Mouse (Mus musculus) midbrain, embryonic 13.5 days (tissue): ENCODE results near the gene Tbce. TPM values are rescaled to one million over a fixed set of nuclear protein-coding genes. Genes with fewer than 3 reads are reported as not detected.
"Not testable (repeated sequence)": the region's sequence is repeated elsewhere in the genome, so short reads cannot be mapped to it uniquely, and the experiment has no call there.

Source experiments
- ATAC-seq: fragments of 200-750 bp; cut with Nextera tagmentation; 2 replicates; pipeline ENCODE4 v1.8.0; 2017; ENCODE audit warnings: mild to moderate bottlenecking, moderate TSS enrichment, moderate library complexity
- H3K27ac ChIP-seq: fragments of 300-500 bp; sonication (generic); 2 replicates; pipeline ENCODE4 v1.5.1; 2015; ENCODE audit warnings: inconsistent platforms, mild to moderate bottlenecking, moderate library complexity
- H3K27me3 ChIP-seq: fragments of 300-500 bp; sonication (generic); 2 replicates; pipeline ENCODE4 v1.6.1; 2015; ENCODE audit warnings: mild to moderate bottlenecking, inconsistent platforms
- H3K36me3 ChIP-seq: fragments of 300-500 bp; sonication (generic); 2 replicates; pipeline ENCODE4 v1.6.1; 2015; ENCODE audit warnings: mild to moderate bottlenecking, inconsistent platforms
- H3K4me1 ChIP-seq: fragments of 300-500 bp; sonication (generic); replicated peaks from 2 replicates; pipeline ENCODE4 v1.6.1; 2015; ENCODE audit warnings: inconsistent platforms
- H3K4me2 ChIP-seq: fragments of 300-500 bp; sonication (generic); replicated peaks from 2 replicates; pipeline ENCODE4 v1.6.1; 2015; ENCODE audit warnings: moderate library complexity, mild to moderate bottlenecking, inconsistent platforms
- H3K4me3 ChIP-seq: fragments of 300-500 bp; sonication (generic); replicated peaks from 2 replicates; pipeline ENCODE4 v1.5.1; 2015; ENCODE audit warnings: mild to moderate bottlenecking, inconsistent platforms
- H3K9ac ChIP-seq: fragments of 300-500 bp; sonication (generic); replicated peaks from 2 replicates; pipeline ENCODE4 v1.6.1; 2015; ENCODE audit warnings: mild to moderate bottlenecking, inconsistent platforms
- H3K9me3 ChIP-seq: fragments of 300-500 bp; sonication (generic); 2 replicates; pipeline ENCODE4 v1.6.1; 2016; ENCODE audit warnings: mild to moderate bottlenecking, inconsistent platforms
- WGBS: fragments of 180-500 bp; shearing (Covaris S2); methylation state at CpG from one replicate; pipeline ENCODE4 v1.1.7; 2015; 5-methylcytosine and 5-hydroxymethylcytosine counted together
- polyA plus RNA-seq: library from polyadenylated mRNA; unstranded; fragments of >200 nt; fragmentation: Nextera tagmentation; extraction: Ambion mirVana; gene quantifications from 2 replicates; pipeline ENCODE4 v1.2.1, GENCODE M21; 2015

Gene Tbce
- polyA plus RNA-seq, 1 experiment from 2014 or later = 104 TPM

DNA sequence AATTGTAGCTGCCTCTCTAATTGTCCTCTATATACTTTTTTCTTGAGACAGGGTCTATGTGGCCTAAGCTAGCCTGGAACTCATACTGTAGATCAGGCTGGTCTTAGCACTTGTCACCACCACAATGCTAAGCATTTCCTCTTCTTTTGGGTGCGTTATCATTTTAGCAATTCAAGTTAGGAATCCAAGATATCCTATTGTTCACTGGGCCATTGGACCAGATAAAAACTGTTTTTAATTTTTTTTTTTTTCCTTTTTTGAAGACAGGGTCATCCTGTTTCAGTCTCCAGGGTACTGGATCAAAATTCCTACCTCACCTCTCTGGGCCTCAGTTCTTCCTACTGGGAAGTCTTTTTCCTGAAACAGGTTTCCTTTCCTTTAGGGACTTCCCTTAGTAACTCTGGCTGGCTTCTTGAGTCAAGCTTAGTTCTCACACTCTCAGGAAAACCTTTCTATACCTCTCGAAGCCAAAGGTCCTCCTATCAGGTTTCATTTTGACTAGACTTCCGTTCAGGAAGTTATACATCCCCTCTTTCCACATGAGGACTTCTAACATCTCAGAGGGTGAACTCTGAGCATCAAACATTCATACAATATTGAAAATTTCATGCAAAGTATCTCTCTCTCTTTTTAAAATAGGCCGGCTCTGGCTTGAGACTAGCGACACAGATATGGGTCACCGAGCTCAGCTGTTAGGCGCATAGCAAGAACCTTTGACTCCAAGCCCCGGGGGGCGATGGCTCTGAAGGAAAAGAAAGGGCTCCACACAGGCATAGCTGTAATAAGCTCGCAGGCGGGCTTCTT is 23.0 kb upstream of the Tbce start:
- peak overlapping the region; percentile 87 for H3K9ac ChIP-seq
- peak overlapping the region; percentile 99 for H3K4me3 ChIP-seq
- peaks cover under 1% of the 10 kb centered on the region; the same call in 1 of the 2 replicates for H3K36me3 ChIP-seq
- peak overlapping the region; percentile 94 for H3K27ac ChIP-seq
- H3K27me3 ChIP-seq = no peaks in the 10 kb centered on the region
- H3K9me3 ChIP-seq = no peaks in the 10 kb centered on the region
- no peak for ATAC-seq
- WGBS = 6% methylated on average over 11 of the region's 11 CpGs
- H3K4me1 ChIP-seq = peaks cover 44% of the 10 kb centered on the region
- peak overlapping the region; percentile 80 for H3K4me2 ChIP-seq

DNA sequence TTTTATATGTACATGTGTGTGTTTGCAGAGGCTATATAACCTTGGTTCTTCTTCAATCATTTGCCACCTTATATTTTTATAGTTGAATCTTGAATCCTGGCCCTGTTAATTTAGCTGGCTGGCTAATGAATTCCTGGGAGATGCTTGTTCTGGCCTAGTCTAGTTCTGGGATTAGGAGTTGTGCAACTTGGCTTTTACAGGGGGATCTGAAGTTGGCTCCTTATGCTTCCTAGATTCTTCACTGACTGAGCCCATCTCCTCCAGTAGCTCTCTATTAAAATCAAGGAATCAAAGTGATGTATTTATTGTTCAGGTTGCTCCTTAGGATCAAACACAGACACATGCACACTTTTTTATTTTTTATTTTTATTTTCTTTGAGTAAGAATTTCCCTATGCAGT is 20.1 kb upstream of the Tbce start:
- Histone ChIP-seq H3K27ac (no peak overlapping the region), H3K9ac (no peak overlapping the region), H3K27me3 (no peaks in the 10 kb centered on the region), H3K4me3 (no peak overlapping the region), H3K9me3 (no peaks in the 10 kb centered on the region), H3K4me1 (peaks cover 23% of the 10 kb centered on the region), H3K36me3 (peaks cover 23% of the 10 kb centered on the region), H3K4me2 (no peak overlapping the region)
- ATAC-seq = no peak

DNA sequence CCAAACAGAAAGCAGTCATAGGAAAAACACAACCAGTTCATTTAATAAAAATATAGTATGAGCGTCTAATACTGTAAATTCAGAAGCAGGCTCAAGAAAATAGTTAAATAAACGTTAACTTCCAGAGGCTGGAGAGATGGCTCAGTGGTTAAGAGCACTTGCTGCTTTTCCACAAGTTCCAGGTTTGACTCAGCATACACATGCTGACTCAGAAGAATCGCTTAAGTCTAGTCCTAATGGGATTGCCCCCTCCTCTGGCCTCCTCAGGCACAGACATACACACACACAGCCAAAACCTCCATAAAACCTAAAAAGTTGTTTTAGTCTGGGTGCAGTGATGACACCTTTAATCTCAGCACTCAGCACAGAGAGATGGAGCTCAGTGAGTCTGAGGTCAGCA is 17.4 kb upstream of the Tbce start:
- ATAC-seq = no peak
- H3K36me3 ChIP-seq = peaks cover 51% of the 10 kb centered on the region
- no peak overlapping the region for H3K27ac ChIP-seq
- no peaks in the 10 kb centered on the region for H3K27me3 ChIP-seq
- no peaks in the 10 kb centered on the region for H3K9me3 ChIP-seq
- H3K4me1 ChIP-seq = peaks cover 16% of the 10 kb centered on the region
- no peak overlapping the region for H3K9ac ChIP-seq
- WGBS = 87% methylated on average over 3 of the region's 3 CpGs
- H3K4me2 ChIP-seq = no peak overlapping the region
- no peak overlapping the region for H3K4me3 ChIP-seq

DNA sequence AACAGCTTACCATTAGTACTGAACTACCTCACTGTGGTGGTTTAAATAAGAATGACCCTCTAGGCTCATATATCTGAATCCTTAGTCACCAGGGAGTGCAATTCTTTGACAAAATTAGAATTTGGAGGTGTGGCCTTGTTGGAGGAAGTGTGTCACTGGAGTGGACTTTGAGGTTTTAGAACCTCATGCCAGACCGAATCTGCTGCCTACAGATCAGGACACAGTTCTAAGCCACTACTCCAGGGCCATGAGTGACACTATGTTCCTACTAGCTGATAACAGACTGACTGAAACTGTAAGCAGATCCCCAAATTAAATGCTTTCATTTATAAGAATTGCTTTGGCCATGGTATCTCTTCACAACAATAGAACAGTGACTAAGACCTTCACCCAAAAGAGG is 10.4 kb upstream of the Tbce start:
- peaks cover 78% of the 10 kb centered on the region for H3K36me3 ChIP-seq
- no peaks in the 10 kb centered on the region for H3K27me3 ChIP-seq
- H3K4me2 ChIP-seq = no peak overlapping the region
- H3K9ac ChIP-seq = no peak overlapping the region
- WGBS = 100% methylated on average over 1 of the region's 1 CpGs
- H3K27ac ChIP-seq = no peak overlapping the region
- no peaks in the 10 kb centered on the region for H3K9me3 ChIP-seq
- H3K4me1 ChIP-seq = no peaks in the 10 kb centered on the region
- H3K4me3 ChIP-seq = no peak overlapping the region
- ATAC-seq = no peak

DNA sequence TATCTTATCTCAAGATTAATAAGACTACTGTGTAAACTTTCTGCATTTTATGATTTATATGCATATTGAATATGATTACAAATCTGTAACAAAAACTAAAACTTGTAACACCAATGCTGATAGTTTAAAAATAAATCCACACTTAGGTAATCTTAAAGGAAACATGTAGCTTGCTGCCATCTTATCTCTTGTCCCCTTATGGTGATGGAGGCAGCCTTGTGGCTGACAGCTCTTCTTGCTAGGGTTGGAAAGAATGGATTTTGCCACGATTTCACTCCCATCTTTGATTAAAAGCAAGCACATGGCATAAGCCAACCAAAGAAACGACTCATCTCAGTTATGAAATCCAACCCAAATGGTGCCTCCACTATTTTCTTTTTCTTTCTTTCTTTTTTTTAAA is 5.1 kb upstream of the Tbce start:
- peaks cover 7% of the 10 kb centered on the region for H3K4me1 ChIP-seq
- 73% methylated on average over 2 of the region's 2 CpGs for WGBS

DNA sequence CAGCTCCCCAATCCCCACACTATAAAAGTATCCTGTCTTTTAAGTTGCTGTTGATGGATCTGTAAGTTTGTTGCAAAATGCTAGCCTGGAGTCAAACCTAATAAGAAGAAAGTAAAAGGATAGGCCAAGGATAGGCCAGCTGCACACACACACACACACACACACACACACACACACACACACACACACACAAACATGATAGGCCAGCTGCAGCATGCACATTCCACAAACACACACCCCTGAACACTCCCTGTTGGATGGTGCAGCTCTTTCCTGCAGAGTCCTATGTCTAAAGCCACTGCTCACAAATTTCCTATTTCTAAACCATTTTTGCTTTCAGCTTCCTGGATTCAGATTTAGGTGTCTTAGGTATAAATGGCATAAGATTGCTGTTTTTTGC is 4.4 kb upstream of the Tbce start:
- Histone ChIP-seq H3K27ac (no peak overlapping the region), H3K4me2 (no peak overlapping the region), H3K9ac (no peak overlapping the region), H3K4me3 (no peak overlapping the region), H3K4me1 (peaks cover 8% of the 10 kb centered on the region), H3K9me3 (no peaks in the 10 kb centered on the region), H3K36me3 (peaks cover 24% of the 10 kb centered on the region), H3K27me3 (no peaks in the 10 kb centered on the region)
- no peak for ATAC-seq

More for the DNA sequence above, 5.1 kb upstream of the Tbce start:
- Histone ChIP-seq H3K4me3 (no peak overlapping the region), H3K4me2 (no peak overlapping the region), H3K27ac (no peak overlapping the region), H3K27me3 (no peaks in the 10 kb centered on the region), H3K9me3 (no peaks in the 10 kb centered on the region), H3K9ac (no peak overlapping the region), H3K36me3 (peaks cover 31% of the 10 kb centered on the region)
- no peak for ATAC-seq

DNA sequence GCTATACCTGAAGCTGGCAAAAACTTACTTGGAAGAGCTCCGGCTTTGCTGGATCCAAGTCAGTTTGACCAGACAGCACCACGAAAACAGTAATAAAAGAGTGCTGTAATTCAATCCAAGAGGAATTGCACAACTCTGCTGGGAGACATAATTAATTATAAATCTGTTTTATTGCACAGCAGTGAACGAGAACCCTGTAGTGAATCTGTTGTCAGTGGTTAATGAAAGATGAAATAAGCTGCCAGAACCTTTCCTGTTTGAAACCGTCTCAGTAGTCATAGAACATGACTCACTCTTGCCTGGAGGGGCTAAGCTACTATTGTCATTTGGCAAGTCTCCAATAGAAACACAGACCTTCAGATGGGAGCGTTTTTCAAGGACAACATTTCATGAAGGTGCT is 748 bp upstream of the Tbce start:
- Histone ChIP-seq H3K27me3 (no peaks in the 10 kb centered on the region), H3K36me3 (no peaks in the 10 kb centered on the region), H3K9ac (peak overlapping the region; percentile 90), H3K4me2 (peak overlapping the region; percentile 84), H3K4me3 (peak overlapping the region; percentile 68), H3K4me1 (peaks cover 22% of the 10 kb centered on the region), H3K9me3 (no peaks in the 10 kb centered on the region), H3K27ac (peak overlapping the region; percentile 97)
- WGBS = 71% methylated on average over 5 of the region's 5 CpGs
- ATAC-seq = no peak

DNA sequence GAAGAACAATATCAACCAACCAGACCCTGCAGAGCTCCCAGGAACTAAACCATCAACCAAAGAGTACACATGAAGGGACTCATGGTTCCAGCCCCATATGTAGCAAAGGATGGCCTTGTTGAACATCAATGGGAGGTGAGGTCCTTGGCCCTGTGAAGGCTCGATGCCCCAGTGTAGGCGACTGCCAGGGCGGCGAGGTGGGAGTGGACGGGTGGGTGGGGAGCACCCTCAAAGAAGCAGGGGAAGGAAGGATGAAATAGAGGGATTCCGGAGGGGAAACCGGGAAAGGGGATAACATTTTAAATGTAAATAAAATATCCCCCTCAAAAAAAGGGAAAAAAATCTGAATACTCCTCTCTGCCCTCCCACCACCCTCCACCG is 537 bp downstream of the Tbce start:
- peak; percentile 70 for ATAC-seq
- 4% methylated on average over 8 of the region's 8 CpGs for WGBS
- H3K9me3 ChIP-seq = no peaks in the 10 kb centered on the region
- no peaks in the 10 kb centered on the region for H3K36me3 ChIP-seq
- peak overlapping the region; percentile 90 for H3K9ac ChIP-seq
- no peaks in the 10 kb centered on the region for H3K27me3 ChIP-seq
- H3K4me1 ChIP-seq = peaks cover 22% of the 10 kb centered on the region
- peak overlapping the region; percentile 97 for H3K27ac ChIP-seq
- H3K4me3 ChIP-seq = peak overlapping the region; percentile 68
- peak overlapping the region; percentile 84 for H3K4me2 ChIP-seq

DNA sequence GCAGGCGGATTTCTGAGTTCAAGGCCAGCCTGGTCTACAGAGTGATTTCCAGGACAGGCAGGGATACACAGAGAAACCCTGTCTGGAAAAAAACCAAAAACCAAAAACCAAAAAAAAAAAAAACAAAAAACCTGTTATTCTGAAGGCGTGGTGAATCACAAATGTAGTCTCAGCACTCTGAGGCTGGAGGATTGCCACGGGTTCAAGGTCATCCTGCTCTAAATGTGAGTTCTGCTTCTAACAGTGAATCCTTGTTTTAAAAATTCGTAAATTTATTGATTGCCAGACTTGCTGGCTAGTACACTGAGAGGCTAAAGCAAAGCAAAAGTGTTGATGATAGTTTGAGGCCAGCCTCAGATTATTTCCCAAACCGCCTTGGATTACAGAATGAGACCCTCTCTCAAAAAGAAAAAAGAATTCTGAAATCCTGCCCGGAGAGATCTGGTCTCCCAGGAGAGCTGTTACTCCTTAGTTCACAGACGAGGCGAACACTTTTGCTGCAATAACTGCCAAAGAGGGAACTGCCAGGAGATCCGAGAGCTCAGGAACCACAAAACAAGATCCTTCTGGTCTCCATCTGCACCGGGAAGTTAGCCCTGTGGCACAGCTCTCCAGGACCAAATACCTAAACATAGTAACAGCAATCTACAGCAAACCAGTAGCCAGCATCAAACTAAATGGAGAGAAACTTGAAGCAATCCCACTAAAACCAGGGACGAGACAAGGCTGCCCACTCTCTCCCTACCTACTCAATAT is 3.4 kb downstream of the Tbce start:
- WGBS = 95% methylated on average over 11 of the region's 11 CpGs
- ATAC-seq = no peak

DNA sequence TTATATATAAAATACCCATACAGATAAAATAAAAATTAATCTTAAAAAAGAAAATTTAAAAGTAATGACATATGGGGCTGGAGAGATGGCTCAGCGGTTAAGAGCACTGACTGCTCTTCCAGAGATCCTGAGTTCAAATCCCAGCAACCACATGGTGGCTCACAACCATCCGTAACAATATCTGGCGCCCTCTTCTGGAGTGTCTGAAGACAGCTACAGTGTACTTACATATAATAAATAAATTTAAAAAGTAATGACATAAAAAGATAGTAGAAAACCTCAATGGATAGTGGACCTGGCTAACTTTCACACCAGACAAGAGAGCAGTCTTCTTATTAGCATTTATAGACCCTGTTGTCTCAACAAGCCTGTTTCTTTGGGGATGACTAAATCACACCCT is 4.1 kb downstream of the Tbce start:
- H3K27me3 ChIP-seq, H3K4me2 ChIP-seq, H3K27ac ChIP-seq, H3K4me3 ChIP-seq, ATAC-seq, H3K9me3 ChIP-seq, H3K9ac ChIP-seq, H3K36me3 ChIP-seq: not testable (repeated sequence)
- WGBS = 90% methylated on average over 3 of the region's 3 CpGs
- H3K4me1 ChIP-seq = peaks cover 20% of the 10 kb centered on the region

More for the DNA sequence above, 3.4 kb downstream of the Tbce start:
- H3K36me3 ChIP-seq = 0 out of 2 replicates have a peak, but pooled peaks cover 5% of the 10 kb centered on the region
- no peak overlapping the region for H3K4me3 ChIP-seq
- no peak overlapping the region for H3K9ac ChIP-seq
- no peak overlapping the region for H3K27ac ChIP-seq
- H3K27me3 ChIP-seq = no peaks in the 10 kb centered on the region
- no peak overlapping the region for H3K4me2 ChIP-seq
- H3K4me1 ChIP-seq = peaks cover 22% of the 10 kb centered on the region
- H3K9me3 ChIP-seq = no peaks in the 10 kb centered on the region

DNA sequence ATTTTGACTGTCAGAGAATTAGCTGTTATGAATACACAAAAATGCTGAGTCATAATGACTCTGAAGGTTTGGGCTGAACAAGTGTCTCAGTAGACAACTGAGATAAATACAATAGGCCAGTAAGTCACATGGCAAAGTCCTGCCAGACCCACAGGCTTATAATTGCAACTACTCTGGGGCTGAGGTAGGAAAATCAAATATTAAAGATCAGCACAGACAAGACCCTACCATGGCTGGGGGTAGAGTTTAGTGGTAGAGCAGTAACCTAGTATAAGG is 5.4 kb downstream of the Tbce start:
- H3K9me3 ChIP-seq = no peaks in the 10 kb centered on the region

DNA sequence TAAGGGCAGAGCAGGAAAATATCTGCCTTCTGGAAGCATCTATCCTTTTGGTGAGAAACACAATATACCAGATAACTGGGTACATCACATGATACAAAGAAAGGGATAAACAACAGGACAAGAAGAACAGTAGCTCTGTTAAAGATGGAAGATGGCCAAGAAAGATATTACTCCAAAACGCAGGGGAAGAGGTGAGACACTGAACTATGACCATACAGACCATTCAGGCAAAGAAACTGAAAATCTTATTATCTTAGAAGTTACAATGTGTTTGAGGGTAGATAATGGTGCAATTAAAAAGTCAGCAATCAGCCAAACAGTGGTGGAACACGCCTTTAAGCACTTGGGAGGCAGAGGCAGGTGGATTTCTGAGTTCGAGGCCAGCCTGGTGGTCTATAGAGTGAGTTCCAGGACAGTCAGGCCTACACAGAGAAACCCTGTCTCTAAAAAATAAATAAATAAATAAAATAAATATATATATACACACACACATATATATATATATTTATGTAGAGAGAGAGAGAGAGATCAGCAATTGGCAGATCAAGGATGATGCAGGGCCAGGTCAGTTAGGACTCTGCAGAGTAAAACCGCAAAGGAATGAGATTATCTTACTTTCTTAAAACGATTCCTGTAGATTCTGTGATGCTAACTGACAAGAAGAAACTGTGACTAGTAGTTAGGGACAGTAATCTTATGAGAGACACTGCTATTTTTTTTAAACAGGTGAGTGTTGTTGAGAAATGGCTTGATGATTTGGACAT is 5.9 kb downstream of the Tbce start:
- no peaks in the 10 kb centered on the region for H3K9me3 ChIP-seq
- peaks cover 11% of the 10 kb centered on the region for H3K4me1 ChIP-seq
- no peak overlapping the region for H3K9ac ChIP-seq
- no peak overlapping the region for H3K4me2 ChIP-seq
- peaks cover 10% of the 10 kb centered on the region for H3K36me3 ChIP-seq
- WGBS = 94% methylated on average over 5 of the region's 5 CpGs
- no peak for ATAC-seq
- H3K4me3 ChIP-seq = no peak overlapping the region
- H3K27me3 ChIP-seq = no peaks in the 10 kb centered on the region
- H3K27ac ChIP-seq = no peak overlapping the region

More for the DNA sequence above, 5.4 kb downstream of the Tbce start:
- Histone ChIP-seq H3K9ac (no peak overlapping the region), H3K27me3 (no peaks in the 10 kb centered on the region), H3K36me3 (peaks cover 7% of the 10 kb centered on the region), H3K4me3 (no peak overlapping the region), H3K4me2 (no peak overlapping the region), H3K27ac (no peak overlapping the region), H3K4me1 (peaks cover 14% of the 10 kb centered on the region)
- ATAC-seq = no peak
